Mouse (Mus musculus) liver, embryonic 14.5 days (tissue): ENCODE measurements at regions not wholly inside any gene's neighbourhood (a gene's known extent, or its start where the extent isn't known, plus 50 kb on each side); places are given as distances from the start of the nearest gene placed in this dataset.

Source experiments
- CTCF ChIP-seq: IDR thresholded peaks from 2 replicates; pipeline ENCODE4 v1.5.1; 2016; ENCODE audit warnings: antibody characterized with exemption, low read depth, control low read depth
- EP300 ChIP-seq: IDR thresholded peaks from 2 replicates; pipeline ENCODE4 v1.6.1; 2016; ENCODE audit warnings: antibody characterized with exemption, low read depth

DNA sequence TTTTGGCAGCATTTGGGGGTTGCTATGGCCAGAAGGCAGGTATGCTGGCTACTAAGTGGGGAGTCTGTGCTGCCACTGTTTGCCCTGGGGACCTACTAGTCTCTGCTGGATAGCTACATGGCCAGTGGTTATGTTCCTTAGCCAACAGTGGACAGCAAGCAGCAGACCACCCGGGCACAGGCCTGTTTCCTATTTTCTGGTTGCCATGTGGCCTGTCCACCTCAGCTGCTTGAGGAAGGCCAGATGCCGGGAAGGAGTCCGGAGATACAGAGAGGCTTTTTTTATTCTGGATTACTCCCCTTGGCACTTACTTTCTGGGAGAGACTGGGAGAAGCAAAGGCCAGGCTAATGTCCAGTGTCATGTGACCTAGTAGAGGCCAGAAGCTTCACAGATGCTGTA is 219.4 kb downstream of the 1500009L16Rik start:
- TF ChIP-seq CTCF (no peak), EP300 (no peak)
